Mouse (Mus musculus): ENCODE data around the gene Myo15. TPM values are rescaled to one million over a fixed set of nuclear protein-coding genes. Genes with fewer than 3 reads are reported as not detected.

Gene Myo15
- total RNA-seq, 2 experiments from 2014 or later, result 0.10 TPM

GRCm38 (mm10) chr11:60514941-60515340 lies 45.8 kb downstream of the Myo15 start:
- no peak overlapping the region for H3K27ac ChIP-seq
- no peak for DNase-seq (ENCODE audit: low spot score in 2 of 2)
- no peak for TF ChIP-seq CTCF (conservative IDR thresholded peaks at IDR 0.05)
- no peak overlapping the region for H3K4me3 ChIP-seq

GRCm38 (mm10) chr11:60518305-60518704 lies 49.2 kb downstream of the Myo15 start:
- Histone ChIP-seq H3K27ac (no peak overlapping the region), H3K4me3 (no peak overlapping the region)
- TF ChIP-seq CTCF (conservative IDR thresholded peaks at IDR 0.05), result no peak
- no peak for DNase-seq (ENCODE audit: low spot score in 2 of 2)

GRCm38 (mm10) chr11:60522027-60522426 lies 52.9 kb downstream of the Myo15 start:
- no peak for TF ChIP-seq CTCF (conservative IDR thresholded peaks at IDR 0.05)
- Histone ChIP-seq H3K4me3 (no peak overlapping the region), H3K27ac (no peak overlapping the region)
- DNase-seq (ENCODE audit: low spot score in 2 of 2), result no peak

- DNase-seq (ENCODE audit: low spot score in 2 of 2), result no peak
- no peak for TF ChIP-seq CTCF (conservative IDR thresholded peaks at IDR 0.05)
- Histone ChIP-seq H3K4me3 (no peak overlapping the region), H3K27ac (no peak overlapping the region)
These were observed 53.7 kb downstream of the Myo15 start for GRCm38 (mm10) chr11:60522661-60523365.

GRCm38 (mm10) chr11:60526461-60526860 lies 57.3 kb downstream of the Myo15 start:
- TF ChIP-seq CTCF (conservative IDR thresholded peaks at IDR 0.05), result no peak

GRCm38 (mm10) chr11:60535676-60536075 lies 66.5 kb downstream of the Myo15 start:
- TF ChIP-seq CTCF (conservative IDR thresholded peaks at IDR 0.05), result no peak
- no peak for DNase-seq (ENCODE audit: low spot score in 2 of 2)
- Histone ChIP-seq H3K4me3 (no peak overlapping the region), H3K27ac (peak overlapping the region; percentile 97; the same call in 1 of the 2 replicates)

More at GRCm38 (mm10) chr11:60526461-60526860, 57.3 kb downstream of the Myo15 start:
- no peak overlapping the region for H3K27ac ChIP-seq
- DNase-seq (ENCODE audit: low spot score in 2 of 2), result no peak
- H3K4me3 ChIP-seq, result no peak overlapping the region

- H3K27ac ChIP-seq, result peak within 1 kb of the TSS; percentile 97
- DNase-seq (ENCODE audit: low spot score in 2 of 2), result peak; percentile 17 to 20
- TF ChIP-seq CTCF (conservative IDR thresholded peaks at IDR 0.05), result no peak
- peak within 1 kb of the TSS; percentile 77 for H3K4me3 ChIP-seq
These were observed 67.2 kb downstream of the Myo15 start, which contains the start of gene Alkbh5 for GRCm38 (mm10) chr11:60536180-60536858. Gene Alkbh5, plus strand, starts transcription at chr11:60536381.

GRCm38 (mm10) chr11:60536859-60537467 lies 67.8 kb downstream of the Myo15 start:
- TF ChIP-seq CTCF (conservative IDR thresholded peaks at IDR 0.05), result peak; percentile 34
- DNase-seq (ENCODE audit: low spot score in 2 of 2), result peak; percentile 91 to 92
- H3K4me3 ChIP-seq, result peak overlapping the region; percentile 77
- H3K27ac ChIP-seq, result peak overlapping the region; percentile 97

- no peak; the same call in 1 of the 2 replicates for TF ChIP-seq CTCF (conservative IDR thresholded peaks at IDR 0.05)
- H3K4me3 ChIP-seq, result peak overlapping the region; percentile 77
- peak overlapping the region; percentile 97 for H3K27ac ChIP-seq
- DNase-seq (ENCODE audit: low spot score in 2 of 2), result peak; percentile 95 to 99
These were observed 68.6 kb downstream of the Myo15 start for GRCm38 (mm10) chr11:60537468-60538347.

- Histone ChIP-seq H3K4me3 (peak overlapping the region; percentile 77), H3K27ac (peak overlapping the region; percentile 97)
- peak; percentile 3 to 14 for DNase-seq (ENCODE audit: low spot score in 2 of 2)
- TF ChIP-seq CTCF (conservative IDR thresholded peaks at IDR 0.05), result no peak
These were observed 69.5 kb downstream of the Myo15 start for GRCm38 (mm10) chr11:60538371-60539281.

GRCm38 (mm10) chr11:60539540-60539939 lies 70.4 kb downstream of the Myo15 start:
- Histone ChIP-seq H3K4me3 (peak overlapping the region; percentile 77), H3K27ac (peak overlapping the region; percentile 97; the same call in 1 of the 2 replicates)
- no peak for TF ChIP-seq CTCF (conservative IDR thresholded peaks at IDR 0.05)
- DNase-seq (ENCODE audit: low spot score in 2 of 2), result no peak
